Mouse (Mus musculus) neural tube, embryonic 12.5 days (tissue): ENCODE data around the gene Nucb1. TPM values are rescaled to one million over a fixed set of nuclear protein-coding genes. Genes with fewer than 3 reads are reported as not detected.
"Not testable (repeated sequence)": the region's sequence is repeated elsewhere in the genome, so short reads cannot be mapped to it uniquely, and the experiment has no call there.

Experiments
- ATAC-seq: fragments of 200-750 bp; cut with Nextera tagmentation; 2 replicates; pipeline ENCODE4 v1.8.0; 2017; ENCODE audit warnings: low read depth, mild to moderate bottlenecking, moderate TSS enrichment, moderate library complexity; ENCODE audit not compliant: low FRiP score
- H3K27ac ChIP-seq: fragments of 300-500 bp; sonication (generic); 2 replicates; pipeline ENCODE4 v1.5.1; 2016
- H3K27me3 ChIP-seq: fragments of 300-500 bp; sonication (generic); replicated peaks from 2 replicates; pipeline ENCODE4 v1.6.1; 2016; ENCODE audit warnings: mild to moderate bottlenecking
- H3K36me3 ChIP-seq: fragments of 300-500 bp; sonication (generic); 2 replicates; pipeline ENCODE4 v1.6.1; 2016; ENCODE audit warnings: mild to moderate bottlenecking
- H3K4me1 ChIP-seq: fragments of 300-500 bp; sonication (generic); 2 replicates; pipeline ENCODE4 v1.6.1; 2016
- H3K4me2 ChIP-seq: fragments of 300-500 bp; sonication (generic); replicated peaks from 2 replicates; pipeline ENCODE4 v1.6.1; 2016; ENCODE audit warnings: mild to moderate bottlenecking
- H3K4me3 ChIP-seq: fragments of 300-500 bp; sonication (generic); 2 replicates; pipeline ENCODE4 v1.5.1; 2016
- H3K9ac ChIP-seq: fragments of 300-500 bp; sonication (generic); 2 replicates; pipeline ENCODE4 v1.6.1; 2016; ENCODE audit warnings: mild to moderate bottlenecking
- H3K9me3 ChIP-seq: fragments of 300-500 bp; sonication (generic); 2 replicates; pipeline ENCODE4 v1.6.1; 2016; ENCODE audit warnings: mild to moderate bottlenecking
- WGBS: fragments of 180-500 bp; shearing (Covaris S2); methylation state at CpG from one replicate; pipeline ENCODE4 v1.1.7; 2016; 5-methylcytosine and 5-hydroxymethylcytosine counted together
- polyA plus RNA-seq: library from polyadenylated mRNA; unstranded; fragments of >200 nt; fragmentation: Nextera tagmentation; extraction: Ambion mirVana; gene quantifications from 2 replicates; pipeline ENCODE4 v1.2.1, GENCODE M21; 2016

Nucb1 gene
- polyA plus RNA-seq, 1 experiment from 2014 or later: 118 TPM

- Histone ChIP-seq H3K27ac (no peak overlapping the region), H3K9ac (peak overlapping the region; percentile 57), H3K4me1 (peaks cover 3% of the 10 kb centered on the region; the same call in 1 of the 2 replicates), H3K36me3 (no peaks in the 10 kb centered on the region), H3K27me3 (no peaks in the 10 kb centered on the region), H3K9me3 (no peaks in the 10 kb centered on the region), H3K4me2 (peak overlapping the region; percentile 80), H3K4me3 (peak overlapping the region; percentile 47)
- ATAC-seq: peak; percentile 86
- 3% methylated on average over 29 of the region's 29 CpGs for WGBS
Measured at GRCm38 (mm10) chr7:45538163-45539041, 28.2 kb upstream of the Nucb1 start.

DNA sequence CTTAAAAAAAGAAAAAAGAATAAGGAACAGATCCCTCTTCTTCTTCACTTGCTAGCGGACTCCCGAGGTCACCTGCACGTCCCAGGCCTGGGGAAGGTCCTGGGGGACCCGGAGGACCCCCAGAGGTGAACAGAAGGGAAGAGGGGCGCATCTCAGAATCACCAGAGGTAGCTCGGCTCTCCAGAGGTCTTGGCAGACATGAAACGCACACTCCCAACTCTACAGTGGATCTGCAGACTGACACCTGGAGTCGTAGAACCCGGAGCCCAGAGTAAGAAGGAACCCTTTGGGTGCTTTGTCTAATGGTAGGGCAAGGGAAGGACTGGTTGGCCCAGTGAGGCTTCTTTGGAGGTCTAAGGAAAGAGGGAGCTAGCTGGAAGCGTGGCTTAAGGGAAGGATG, 27.4 kb upstream of the Nucb1 start:
- 73% methylated on average over 10 of the region's 10 CpGs for WGBS
- peak; percentile 5; the same call in 1 of the 2 replicates for ATAC-seq
- H3K4me2 ChIP-seq: peak overlapping the region; percentile 80
- H3K36me3 ChIP-seq: no peaks in the 10 kb centered on the region
- peak overlapping the region; percentile 47 for H3K4me3 ChIP-seq
- no peak overlapping the region for H3K27ac ChIP-seq
- peaks cover 3% of the 10 kb centered on the region; the same call in 1 of the 2 replicates for H3K4me1 ChIP-seq
- no peaks in the 10 kb centered on the region for H3K27me3 ChIP-seq
- H3K9me3 ChIP-seq: no peaks in the 10 kb centered on the region
- peak overlapping the region; percentile 57; the same call in 1 of the 2 replicates for H3K9ac ChIP-seq

DNA sequence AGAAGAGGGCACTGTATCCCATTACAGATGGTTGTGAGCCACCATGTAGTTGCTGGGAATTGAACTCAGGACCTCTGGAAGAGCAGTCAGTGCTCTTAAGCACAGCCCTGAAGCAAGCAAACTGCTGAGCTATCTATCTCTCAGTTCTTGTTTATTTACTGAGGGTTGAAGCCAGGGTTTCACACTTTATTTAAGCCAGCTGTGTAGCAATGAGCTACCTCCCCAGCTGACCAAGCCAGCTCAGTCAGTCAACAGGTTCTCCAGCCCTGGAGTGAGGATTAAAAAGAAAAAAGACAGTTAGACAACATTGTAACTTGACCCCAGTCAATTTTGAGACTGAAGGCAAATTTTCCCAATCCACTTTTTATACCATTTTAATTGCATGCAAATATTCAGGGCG, 25.5 kb upstream of the Nucb1 start:
- no peak overlapping the region for H3K4me2 ChIP-seq
- peaks cover 3% of the 10 kb centered on the region; the same call in 1 of the 2 replicates for H3K4me1 ChIP-seq
- H3K36me3 ChIP-seq: no peaks in the 10 kb centered on the region
- H3K9ac ChIP-seq: no peak overlapping the region
- no peaks in the 10 kb centered on the region for H3K9me3 ChIP-seq
- no peak overlapping the region for H3K27ac ChIP-seq
- WGBS: 80% methylated on average over 1 of the region's 1 CpGs
- no peak overlapping the region for H3K4me3 ChIP-seq
- no peaks in the 10 kb centered on the region for H3K27me3 ChIP-seq
- ATAC-seq: no peak

- no peaks in the 10 kb centered on the region for H3K36me3 ChIP-seq
- 0 out of 2 replicates have a peak, but pooled peaks cover 2% of the 10 kb centered on the region for H3K27me3 ChIP-seq
- no peaks in the 10 kb centered on the region for H3K9me3 ChIP-seq
- 80% methylated on average over 2 of the region's 2 CpGs for WGBS
- no peak overlapping the region for H3K9ac ChIP-seq
- H3K4me1 ChIP-seq: peaks cover under 1% of the 10 kb centered on the region; the same call in 1 of the 2 replicates
- H3K4me2 ChIP-seq: peak overlapping the region; percentile 5; the same call in 1 of the 2 replicates
- no peak overlapping the region for H3K4me3 ChIP-seq
- H3K27ac ChIP-seq: no peak overlapping the region
- no peak for ATAC-seq
Measured at GRCm38 (mm10) chr7:45530643-45531042, 20.4 kb upstream of the Nucb1 start.

- Histone ChIP-seq H3K9me3 (no peaks in the 10 kb centered on the region), H3K27me3 (0 out of 2 replicates have a peak, but pooled peaks cover 2% of the 10 kb centered on the region), H3K4me1 (peaks cover 12% of the 10 kb centered on the region), H3K4me2 (0 out of 2 replicates have a peak overlapping the region, but pooled peaks have one; percentile 5), H3K36me3 (no peaks in the 10 kb centered on the region), H3K27ac (no peak overlapping the region), H3K4me3 (no peak overlapping the region), H3K9ac (no peak overlapping the region)
- ATAC-seq: no peak
- 19% methylated on average over 6 of the region's 6 CpGs for WGBS
Measured at GRCm38 (mm10) chr7:45529461-45529860, 19.3 kb upstream of the Nucb1 start.

GRCm38 (mm10) chr7:45527169-45527568, 17.0 kb upstream of the Nucb1 start:
- not testable (repeated sequence) for H3K4me3 ChIP-seq, H3K27ac ChIP-seq, H3K9ac ChIP-seq, H3K9me3 ChIP-seq, H3K36me3 ChIP-seq, H3K27me3 ChIP-seq, ATAC-seq
- WGBS: 89% methylated on average over 6 of the region's 6 CpGs
- Histone ChIP-seq H3K4me2 (peak overlapping the region; percentile 74; the same call in 1 of the 2 replicates), H3K4me1 (peaks cover 19% of the 10 kb centered on the region)

- Histone ChIP-seq H3K9ac (peak overlapping the region; percentile 67), H3K4me2 (peak overlapping the region; percentile 74), H3K27ac (0 out of 2 replicates have a peak overlapping the region, but pooled peaks have one; percentile 34), H3K36me3 (no peaks in the 10 kb centered on the region), H3K4me1 (peaks cover 19% of the 10 kb centered on the region), H3K9me3 (no peaks in the 10 kb centered on the region), H3K27me3 (0 out of 2 replicates have a peak, but pooled peaks cover 2% of the 10 kb centered on the region), H3K4me3 (peak overlapping the region; percentile 58)
- 25% methylated on average over 7 of the region's 7 CpGs for WGBS
- no peak for ATAC-seq
Measured at GRCm38 (mm10) chr7:45526474-45527120, 16.4 kb upstream of the Nucb1 start.

GRCm38 (mm10) chr7:45525809-45526473, 15.7 kb upstream of the Nucb1 start, which contains the start of the genes Ppp1r15a and Plekha4:
Gene Ppp1r15a (minus strand): TSS chr7:45526268.
Gene Plekha4 (plus strand): TSS chr7:45526330.
- H3K4me3 ChIP-seq: peak within 1 kb of the TSS; percentile 58
- under 1% methylated on average over 54 of the region's 54 CpGs for WGBS
- no peaks in the 10 kb centered on the region for H3K36me3 ChIP-seq
- 0 out of 2 replicates have a peak, but pooled peaks cover 2% of the 10 kb centered on the region for H3K27me3 ChIP-seq
- H3K27ac ChIP-seq: peak within 1 kb of the TSS; percentile 34; the same call in 1 of the 2 replicates
- peak; percentile 78 for ATAC-seq
- peak within 1 kb of the TSS; percentile 74 for H3K4me2 ChIP-seq
- H3K9ac ChIP-seq: peak within 1 kb of the TSS; percentile 67
- no peaks in the 10 kb centered on the region for H3K9me3 ChIP-seq
- H3K4me1 ChIP-seq: peaks cover 22% of the 10 kb centered on the region

- H3K27me3 ChIP-seq: no peaks in the 10 kb centered on the region
- H3K4me1 ChIP-seq: peaks cover 22% of the 10 kb centered on the region
- no peaks in the 10 kb centered on the region for H3K36me3 ChIP-seq
- H3K9me3 ChIP-seq: no peaks in the 10 kb centered on the region
- peak overlapping the region; percentile 74 for H3K4me2 ChIP-seq
- ATAC-seq: no peak
- H3K9ac ChIP-seq: peak overlapping the region; percentile 67
- H3K27ac ChIP-seq: no peak overlapping the region
- H3K4me3 ChIP-seq: peak overlapping the region; percentile 58
- 37% methylated on average over 12 of the region's 12 CpGs for WGBS
Measured at GRCm38 (mm10) chr7:45524841-45525621, 14.8 kb upstream of the Nucb1 start.

- H3K27ac ChIP-seq: no peak overlapping the region
- H3K4me3 ChIP-seq: no peak overlapping the region
- 85% methylated on average over 13 of the region's 13 CpGs for WGBS
- peaks cover 25% of the 10 kb centered on the region for H3K4me1 ChIP-seq
- H3K9me3 ChIP-seq: no peaks in the 10 kb centered on the region
- no peak for ATAC-seq
- no peak overlapping the region for H3K9ac ChIP-seq
- H3K27me3 ChIP-seq: no peaks in the 10 kb centered on the region
- no peak overlapping the region for H3K4me2 ChIP-seq
- H3K36me3 ChIP-seq: no peaks in the 10 kb centered on the region
Measured at GRCm38 (mm10) chr7:45523678-45524170, 13.5 kb upstream of the Nucb1 start.
